Mouse (Mus musculus) bone marrow, adult 2 months (tissue): ENCODE data around the gene Exoc8. TPM values are rescaled to one million over a fixed set of nuclear protein-coding genes. Genes with fewer than 3 reads are reported as not detected.

Experiments used
- H3K27ac ChIP-seq: fragments of 200-500 bp; 2 replicates; pipeline ENCODE4 v1.5.1; 2012; ENCODE audit warnings: low read depth, mild to moderate bottlenecking, control low read depth, inconsistent platforms, low read length; ENCODE audit not compliant: control insufficient read depth, poor library complexity, insufficient read depth
- H3K4me1 ChIP-seq: fragments of 200-500 bp; 2 replicates; pipeline ENCODE4 v1.6.1; 2011; ENCODE audit warnings: low read length; ENCODE audit not compliant: control insufficient read depth, insufficient read depth
- H3K4me3 ChIP-seq: fragments of 200-500 bp; replicated peaks from 2 replicates; pipeline ENCODE3; 2011; ENCODE audit warnings: mild to moderate bottlenecking, low read depth, low read length, control low read depth; ENCODE audit not compliant: control insufficient read depth
- CTCF ChIP-seq: fragments of 200-500 bp; IDR thresholded peaks from 2 replicates; pipeline ENCODE4 v1.5.1; 2011; ENCODE audit warnings: low read length, control low read depth; ENCODE audit not compliant: control insufficient read depth, insufficient read depth
- POLR2A ChIP-seq: fragments of 200-500 bp; IDR thresholded peaks from 2 replicates; pipeline ENCODE4 v1.6.1; 2011; ENCODE audit warnings: low read depth, mild to moderate bottlenecking, control low read depth, low read length, borderline replicate concordance; ENCODE audit not compliant: control insufficient read depth
- WGBS: fragments of 180-500 bp; shearing (Covaris S2); methylation state at CpG from one replicate; pipeline ENCODE4 v1.1.7; 2018; 5-methylcytosine and 5-hydroxymethylcytosine counted together
- polyA plus RNA-seq: library from polyadenylated mRNA; stranded (reverse); fragments of >200 nt; gene quantifications from 2 replicates; pipeline ENCODE4 v1.2.4, GENCODE M21; 2011; ENCODE audit warnings: low replicate concordance; ENCODE audit not compliant: missing spikeins, insufficient read depth, insufficient read length

The Exoc8 gene
- polyA plus RNA-seq, 1 experiment, result 13.3 TPM

- Histone ChIP-seq H3K27ac (no peak overlapping the region), H3K4me3 (no peak overlapping the region), H3K4me1 (no peaks in the 10 kb centered on the region)
- 89% methylated on average over 1 of the region's 1 CpGs for WGBS
- TF ChIP-seq POLR2A (no peak), CTCF (no peak)
Observed at GRCm38 (mm10) chr8:124853511-124853910, 44.0 kb downstream of the Exoc8 start.

GRCm38 (mm10) chr8:124845573-124845972, 51.9 kb downstream of the Exoc8 start:
- Histone ChIP-seq H3K4me3 (no peak overlapping the region), H3K4me1 (no peaks in the 10 kb centered on the region), H3K27ac (no peak overlapping the region)
- TF ChIP-seq POLR2A (no peak), CTCF (no peak)
- 86% methylated on average over 5 of the region's 5 CpGs for WGBS

- WGBS, result 57% methylated on average over 3 of the region's 3 CpGs
- Histone ChIP-seq H3K4me1 (no peaks in the 10 kb centered on the region), H3K27ac (no peak overlapping the region), H3K4me3 (no peak overlapping the region)
- TF ChIP-seq POLR2A (no peak), CTCF (no peak)
Observed at GRCm38 (mm10) chr8:124845131-124845530, 52.4 kb downstream of the Exoc8 start.

Other genes with a start within 250 kb of the Exoc8 start
- 11.0 and 16.7 TPM in 2 replicates for gene 2310022B05Rik, start 234.3 kb downstream of the Exoc8 start, polyA plus RNA-seq
- 16.9 and 26.4 TPM in 2 replicates for gene Ttc13, start 175.7 kb downstream of the Exoc8 start, polyA plus RNA-seq
- gene Arv1, start 175.6 kb downstream of the Exoc8 start, polyA plus RNA-seq, result 2.4 and 7.7 TPM in 2 replicates
- not detected in 2 replicates for gene Fam89a, start 145.9 kb downstream of the Exoc8 start, polyA plus RNA-seq
- not detected in 2 replicates for gene Trim67, start 104.6 kb downstream of the Exoc8 start, polyA plus RNA-seq
- gene Gnpat, start 34.7 kb downstream of the Exoc8 start, polyA plus RNA-seq, result 32.3 and 41.2 TPM in 2 replicates
- gene 2810004N23Rik, start 34.6 kb downstream of the Exoc8 start, polyA plus RNA-seq, result 12.8 and 22.0 TPM in 2 replicates
- gene Sprtn, start 181 bp upstream of the Exoc8 start, polyA plus RNA-seq, result 11.8 and 13.8 TPM in 2 replicates
- gene Egln1, start 51.6 kb upstream of the Exoc8 start, polyA plus RNA-seq, result 4.3 and 7.1 TPM in 2 replicates
- gene Tsnax, start 115.3 kb upstream of the Exoc8 start, polyA plus RNA-seq, result 12.3 and 13.9 TPM in 2 replicates
- 1.2 and 1.5 TPM in 2 replicates for gene Disc1, start 156.5 kb upstream of the Exoc8 start, polyA plus RNA-seq